Mouse (Mus musculus) hindbrain, embryonic 10.5 days (tissue): Measurements from ENCODE around the gene Homer2. TPM values are rescaled to one million over a fixed set of nuclear protein-coding genes. Genes with fewer than 3 reads are reported as not detected.

Source experiments
- DNase-seq: peaks from one replicate; pipeline ENCODE4 v3.0.0-alpha.2; 2017; ENCODE audit warnings: low spot score
- H3K27ac ChIP-seq: fragments of 300-500 bp; sonication (generic); 2 replicates; pipeline ENCODE4 v1.5.1; 2016; ENCODE audit warnings: mild to moderate bottlenecking, moderate library complexity
- H3K27me3 ChIP-seq: fragments of 300-500 bp; sonication (generic); 2 replicates; pipeline ENCODE4 v1.6.1; 2016; ENCODE audit warnings: mild to moderate bottlenecking; ENCODE audit not compliant: poor library complexity, insufficient read depth, severe bottlenecking
- H3K36me3 ChIP-seq: fragments of 300-500 bp; sonication (generic); 2 replicates; pipeline ENCODE4 v1.6.1; 2016; ENCODE audit warnings: mild to moderate bottlenecking, moderate library complexity
- H3K4me1 ChIP-seq: fragments of 300-500 bp; sonication (generic); replicated peaks from 2 replicates; pipeline ENCODE4 v1.6.1; 2016; ENCODE audit warnings: mild to moderate bottlenecking
- H3K4me3 ChIP-seq: fragments of 300-500 bp; sonication (generic); 2 replicates; pipeline ENCODE4 v1.5.1; 2016; ENCODE audit warnings: mild to moderate bottlenecking, moderate library complexity
- H3K9me3 ChIP-seq: fragments of 300-500 bp; sonication (generic); 2 replicates; pipeline ENCODE4 v1.6.1; 2016; ENCODE audit warnings: mild to moderate bottlenecking, moderate library complexity
- WGBS: fragments of 180-500 bp; shearing (Covaris S2); methylation state at CpG from one replicate; pipeline ENCODE4 v1.1.7; 2016; 5-methylcytosine and 5-hydroxymethylcytosine counted together
- polyA plus RNA-seq: library from polyadenylated mRNA; unstranded; fragments of >200 nt; fragmentation: Nextera tagmentation; extraction: Ambion mirVana; gene quantifications from 2 replicates; pipeline ENCODE4 v1.2.1, GENCODE M21; 2016

The Homer2 gene
- polyA plus RNA-seq, 1 experiment from 2014 or later, result 18.5 TPM

DNA sequence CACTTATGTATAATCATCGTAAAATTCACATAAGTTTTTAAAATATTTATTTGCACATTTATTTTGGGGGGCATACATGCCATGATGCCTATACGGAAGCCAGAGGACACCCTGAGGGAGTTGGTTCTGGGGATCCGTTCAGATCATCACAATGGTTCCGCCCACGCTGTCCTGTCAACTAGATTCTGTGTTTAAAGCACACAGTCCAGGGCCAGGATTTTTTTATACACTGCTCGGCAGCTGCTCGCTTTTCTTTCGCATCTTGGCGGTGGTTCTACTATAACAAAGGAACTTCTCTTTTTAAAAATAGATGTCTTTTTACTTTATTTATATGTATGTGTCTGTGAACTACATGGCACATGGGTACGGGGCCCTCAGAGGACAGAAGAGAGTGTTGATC, 16.5 kb upstream of the Homer2 start:
- Histone ChIP-seq H3K4me3 (no peak overlapping the region), H3K36me3 (no peaks in the 10 kb centered on the region), H3K4me1 (0 out of 2 replicates have a peak, but pooled peaks cover 4% of the 10 kb centered on the region), H3K9me3 (no peaks in the 10 kb centered on the region), H3K27ac (no peak overlapping the region), H3K27me3 (no peaks in the 10 kb centered on the region)
- DNase-seq, result no peak
- WGBS, result 93% methylated on average over 10 of the region's 10 CpGs

GRCm38 (mm10) chr7:81721271-81721670, 13.9 kb upstream of the Homer2 start:
- no peaks in the 10 kb centered on the region for H3K27me3 ChIP-seq
- no peak overlapping the region for H3K27ac ChIP-seq
- 76% methylated on average over 5 of the region's 5 CpGs for WGBS
- no peak overlapping the region for H3K4me3 ChIP-seq
- H3K4me1 ChIP-seq, result 0 out of 2 replicates have a peak, but pooled peaks cover 4% of the 10 kb centered on the region
- no peaks in the 10 kb centered on the region for H3K36me3 ChIP-seq
- no peaks in the 10 kb centered on the region for H3K9me3 ChIP-seq
- no peak for DNase-seq

GRCm38 (mm10) chr7:81719216-81719661, 11.9 kb upstream of the Homer2 start:
- Histone ChIP-seq H3K36me3 (no peaks in the 10 kb centered on the region), H3K4me3 (no peak overlapping the region), H3K4me1 (0 out of 2 replicates have a peak, but pooled peaks cover 4% of the 10 kb centered on the region), H3K27ac (no peak overlapping the region), H3K27me3 (no peaks in the 10 kb centered on the region), H3K9me3 (no peaks in the 10 kb centered on the region)
- DNase-seq, result no peak
- WGBS, result 94% methylated on average over 1 of the region's 1 CpGs

DNA sequence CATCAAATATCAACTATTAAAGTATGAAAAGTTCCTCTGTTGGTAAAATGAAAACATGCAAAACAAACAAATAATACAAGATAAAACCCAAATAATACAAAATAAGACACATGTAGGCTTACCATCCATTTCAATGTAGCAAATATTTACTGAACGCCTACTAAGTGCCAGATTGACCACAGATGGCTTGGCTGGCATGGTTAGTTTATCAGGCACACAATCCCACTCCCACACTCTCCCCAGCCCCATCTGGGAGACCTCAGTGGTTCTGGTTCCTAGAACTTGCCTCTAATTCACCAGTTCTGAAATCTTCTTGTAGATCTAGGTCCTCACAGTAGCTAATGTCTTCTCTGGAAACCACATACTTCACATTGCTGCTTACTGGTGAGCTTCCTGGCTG, 11.3 kb upstream of the Homer2 start:
- Histone ChIP-seq H3K4me1 (0 out of 2 replicates have a peak, but pooled peaks cover 4% of the 10 kb centered on the region), H3K27me3 (no peaks in the 10 kb centered on the region), H3K27ac (no peak overlapping the region), H3K9me3 (no peaks in the 10 kb centered on the region), H3K4me3 (no peak overlapping the region), H3K36me3 (no peaks in the 10 kb centered on the region)
- DNase-seq, result no peak
- 75% methylated on average over 1 of the region's 1 CpGs for WGBS

DNA sequence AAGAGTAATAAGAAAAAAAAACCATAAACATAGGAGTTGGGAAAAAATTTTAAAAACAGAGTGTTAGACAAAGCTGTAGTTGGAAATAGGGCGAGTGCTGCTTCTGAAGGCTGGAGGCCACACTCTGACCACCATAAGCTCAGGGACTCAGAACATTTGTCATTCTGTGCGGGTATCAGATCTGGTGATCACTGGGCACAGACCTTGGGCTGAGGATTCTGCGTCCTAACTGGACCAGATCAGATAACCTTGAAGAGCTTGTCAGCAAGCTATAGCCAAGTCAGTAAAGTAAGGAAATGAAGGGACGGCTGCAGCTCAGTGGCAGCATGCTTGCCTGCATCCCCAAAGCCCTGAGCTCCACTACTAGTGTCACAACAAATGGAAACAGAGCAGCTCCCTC, 2.8 kb upstream of the Homer2 start:
- DNase-seq, result no peak
- H3K36me3 ChIP-seq, result no peaks in the 10 kb centered on the region
- peaks cover 40% of the 10 kb centered on the region for H3K27me3 ChIP-seq
- WGBS, result 84% methylated on average over 4 of the region's 4 CpGs
- no peak overlapping the region for H3K27ac ChIP-seq
- H3K4me1 ChIP-seq, result peaks cover 14% of the 10 kb centered on the region
- no peak overlapping the region for H3K4me3 ChIP-seq
- H3K9me3 ChIP-seq, result peaks cover 8% of the 10 kb centered on the region

DNA sequence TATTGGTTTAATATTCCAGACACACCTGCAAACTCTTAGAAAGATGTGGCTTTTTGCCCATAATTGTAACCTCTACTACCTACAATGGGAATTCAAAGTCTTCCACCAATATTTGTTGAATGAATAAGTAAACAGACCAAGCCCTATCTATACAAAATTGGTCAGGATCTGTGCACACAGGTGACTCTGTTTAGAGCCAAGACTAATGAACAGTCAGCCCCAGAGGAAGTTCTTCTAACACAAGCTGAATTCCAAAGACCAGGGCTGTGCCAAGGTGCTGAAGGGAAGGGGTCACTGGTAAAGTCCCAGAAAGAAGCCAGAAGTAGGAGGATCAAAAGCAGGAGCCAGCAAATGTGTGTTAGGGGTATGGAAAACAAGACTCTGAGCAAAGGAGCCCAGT, 838 bp upstream of the Homer2 start:
- Histone ChIP-seq H3K27ac (no peak overlapping the region), H3K9me3 (peaks cover 8% of the 10 kb centered on the region), H3K4me3 (no peak overlapping the region), H3K4me1 (peaks cover 14% of the 10 kb centered on the region), H3K36me3 (no peaks in the 10 kb centered on the region), H3K27me3 (peaks cover 59% of the 10 kb centered on the region)
- no peak for DNase-seq

GRCm38 (mm10) chr7:81706416-81707391, 623 bp downstream of the Homer2 start:
- WGBS, result 4% methylated on average over 113 of the region's 114 CpGs
- no peaks in the 10 kb centered on the region for H3K36me3 ChIP-seq
- peak overlapping the region; percentile 88 for H3K27ac ChIP-seq
- H3K9me3 ChIP-seq, result peaks cover 8% of the 10 kb centered on the region
- DNase-seq, result peak; percentile 59
- peaks cover 64% of the 10 kb centered on the region for H3K27me3 ChIP-seq
- H3K4me1 ChIP-seq, result peaks cover 14% of the 10 kb centered on the region
- H3K4me3 ChIP-seq, result peak overlapping the region; percentile 72

- no peak for DNase-seq
- Histone ChIP-seq H3K27ac (peak overlapping the region; percentile 88), H3K36me3 (no peaks in the 10 kb centered on the region), H3K4me3 (peak overlapping the region; percentile 72), H3K9me3 (peaks cover 8% of the 10 kb centered on the region), H3K4me1 (peaks cover 14% of the 10 kb centered on the region), H3K27me3 (peaks cover 64% of the 10 kb centered on the region)
- WGBS, result 37% methylated on average over 12 of the region's 12 CpGs
These were observed 1.3 kb downstream of the Homer2 start for GRCm38 (mm10) chr7:81706027-81706415.

DNA sequence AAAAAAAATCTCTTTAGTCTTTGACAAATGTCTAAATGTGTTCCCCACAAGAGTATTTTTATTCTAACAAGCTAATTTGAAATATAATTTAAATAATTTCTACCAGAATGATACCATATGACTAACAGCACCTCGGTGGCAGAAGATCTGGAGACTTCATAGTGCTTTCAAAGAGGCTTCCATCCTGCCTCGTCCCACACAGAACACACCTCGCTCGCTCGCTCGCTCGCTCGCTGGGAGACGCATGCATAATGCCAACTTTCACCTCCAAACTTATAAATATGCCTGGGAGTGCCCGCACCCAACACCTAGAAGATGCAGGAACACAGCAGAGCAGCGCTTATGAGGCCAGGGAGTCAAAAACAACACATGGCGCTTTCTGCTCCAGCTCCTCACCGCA, 9.0 kb downstream of the Homer2 start:
- Histone ChIP-seq H3K4me3 (no peak overlapping the region), H3K27ac (no peak overlapping the region)
- 90% methylated on average over 13 of the region's 13 CpGs for WGBS

DNA sequence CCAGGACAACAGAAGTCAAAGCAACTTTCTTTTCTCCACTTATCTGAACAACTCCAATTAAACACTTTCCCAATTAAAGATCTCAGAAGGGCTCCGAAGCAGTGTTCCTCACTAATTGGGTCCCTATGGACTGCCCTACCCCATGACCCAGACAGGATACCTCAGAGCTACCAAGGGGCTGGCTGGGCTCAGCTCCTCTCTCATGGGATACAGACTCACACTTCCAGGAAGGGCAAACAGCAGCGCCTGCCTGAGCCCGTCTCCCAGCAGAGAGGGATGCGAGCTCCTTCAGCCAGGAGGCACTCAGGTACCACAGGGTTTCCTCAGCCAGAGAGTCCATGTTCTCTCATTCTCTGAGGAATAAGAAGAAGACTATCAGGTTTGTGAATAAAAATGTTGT, 9.4 kb downstream of the Homer2 start:
- no peak for DNase-seq
- WGBS, result 84% methylated on average over 4 of the region's 4 CpGs

More for the DNA sequence above, 9.0 kb downstream of the Homer2 start:
- Histone ChIP-seq H3K36me3 (no peaks in the 10 kb centered on the region), H3K4me1 (peaks cover 7% of the 10 kb centered on the region; the same call in 1 of the 2 replicates), H3K27me3 (peaks cover 7% of the 10 kb centered on the region), H3K9me3 (no peaks in the 10 kb centered on the region)
- DNase-seq, result no peak

DNA sequence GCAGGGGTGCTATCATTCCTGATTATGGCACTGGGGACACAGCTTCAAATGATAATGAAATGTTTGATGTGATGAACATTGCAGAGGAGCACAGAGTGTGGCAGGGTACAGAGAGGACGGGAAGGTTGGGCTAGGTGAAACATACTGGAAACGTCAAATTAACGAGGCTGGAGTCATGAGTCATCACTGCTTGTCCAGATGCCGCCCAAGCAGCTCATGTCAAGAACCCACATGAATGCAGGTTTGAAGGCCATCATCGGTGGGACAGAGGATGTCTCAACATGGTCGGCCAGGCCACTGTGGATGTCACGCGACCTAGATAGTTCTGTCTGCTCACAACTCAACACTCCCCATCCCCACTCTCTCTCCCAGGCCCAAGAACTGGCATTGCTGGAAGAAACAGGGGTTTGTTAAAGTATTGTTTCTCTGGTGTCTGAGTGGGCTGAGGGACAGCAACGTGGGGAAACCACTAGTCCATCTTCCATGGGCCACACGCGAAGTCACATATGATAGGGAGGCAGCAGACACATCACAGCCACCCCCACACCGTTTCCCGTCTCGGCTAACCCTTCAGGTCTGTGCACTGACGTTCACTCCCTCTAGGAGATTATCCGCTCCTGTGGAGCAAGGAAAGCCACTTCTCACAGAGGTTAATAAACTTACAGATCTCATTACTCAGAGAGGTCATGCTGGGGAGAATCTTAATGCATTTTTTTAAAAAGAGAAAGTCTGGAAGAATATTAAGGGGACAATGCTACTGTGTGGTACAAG, 11.4 kb downstream of the Homer2 start:
- Histone ChIP-seq H3K4me1 (peaks cover 21% of the 10 kb centered on the region; the same call in 1 of the 2 replicates), H3K27me3 (no peaks in the 10 kb centered on the region), H3K36me3 (no peaks in the 10 kb centered on the region), H3K4me3 (no peak overlapping the region), H3K9me3 (no peaks in the 10 kb centered on the region), H3K27ac (no peak overlapping the region)
- 86% methylated on average over 16 of the region's 16 CpGs for WGBS
- no peak for DNase-seq

More for the DNA sequence above, 9.4 kb downstream of the Homer2 start:
- no peaks in the 10 kb centered on the region for H3K9me3 ChIP-seq
- 0 out of 2 replicates have a peak, but pooled peaks cover 3% of the 10 kb centered on the region for H3K27me3 ChIP-seq
- H3K36me3 ChIP-seq, result no peaks in the 10 kb centered on the region
- no peak overlapping the region for H3K27ac ChIP-seq
- no peak overlapping the region for H3K4me3 ChIP-seq
- peaks cover 11% of the 10 kb centered on the region; the same call in 1 of the 2 replicates for H3K4me1 ChIP-seq

- Histone ChIP-seq H3K4me3 (no peak overlapping the region), H3K27me3 (no peaks in the 10 kb centered on the region), H3K36me3 (no peaks in the 10 kb centered on the region), H3K4me1 (peaks cover 46% of the 10 kb centered on the region), H3K9me3 (no peaks in the 10 kb centered on the region), H3K27ac (no peak overlapping the region)
- WGBS, result 85% methylated on average over 5 of the region's 5 CpGs
- DNase-seq, result no peak
These were observed 16.3 kb downstream of the Homer2 start for GRCm38 (mm10) chr7:81691067-81691466.
